In genomic region chr2:157479858-157480568, GRCm38 (mm10) we compare ENCODE assay signal across 8 mouse cellular contexts.
DNase-seq lines count a peak whose midpoint lies in the region; ATAC-seq and TF ChIP-seq lines count a peak whose summit lies in the region.

No protein-coding gene starts in this region.

- no peak overlapping the region for H3K27ac ChIP-seq in CH12.LX (ENCODE audit: insufficient read depth, low read depth)
- H3K27ac ChIP-seq in hindbrain, embryonic 10.5 days = peak overlapping the region; percentile 84
- no peak overlapping the region for H3K27ac ChIP-seq in midbrain, embryonic 11.5 days (ENCODE audit: low read depth, low read length)

- H3K79me2 ChIP-seq in CH12.LX (replicated peaks; ENCODE audit: control insufficient read depth, extremely low read depth, insufficient read depth, poor library complexity, severe bottlenecking) = no peaks in the 10 kb centered on the region

- no peaks in the 10 kb centered on the region for H3K9me3 ChIP-seq in CH12.LX (replicated peaks; ENCODE audit: low read length)
- H3K9me3 ChIP-seq in hindbrain, embryonic 10.5 days = no peaks in the 10 kb centered on the region
- H3K9me3 ChIP-seq in midbrain, embryonic 11.5 days (ENCODE audit: control insufficient read depth, low read length) = no peaks in the 10 kb centered on the region

- in situ Hi-C loops in CH12.LX (cut with MboI; ENCODE audit: low pct_ligation_motif_present, low pct_unique_long_range_greater_than_20kb, low sequenced_read_pairs) = loop anchor here (5.0 kb wide), 1 partner anchor 87 kb away; no protein-coding TSS in a partner anchor

- TF ChIP-seq CTCF in CH12.LX (conservative IDR thresholded peaks at IDR 0.05 in 1 of 2, IDR thresholded peaks at IDR 0.05 in 1 of 2; ENCODE audit: low read depth in 2 of 2, low read length in 2 of 2) = peak; percentile 38 to 66; a peak in 3 of 4 replicates

- dilution Hi-C loops in CH12.LX (cut with MboI; ENCODE audit: extremely low pct_ligation_motif_present, extremely low pct_unique_long_range_greater_than_20kb, low sequenced_read_pairs) = no loop called here

- peak; percentile 51 for ATAC-seq in midbrain, embryonic 11.5 days (ENCODE audit: low FRiP score)

- no peak for TF ChIP-seq POLR2A in CH12.LX (IDR thresholded peaks at IDR 0.05; ENCODE audit: low read depth, low read length)

- H3K4me3 ChIP-seq in CH12.LX (replicated peaks in 1 of 3; ENCODE audit: low read depth in 2 of 3, low read length in 2 of 3, poor library complexity in 1 of 3) = no peak overlapping the region
- H3K4me3 ChIP-seq in hindbrain, embryonic 10.5 days = no peak overlapping the region
- H3K4me3 ChIP-seq in midbrain, embryonic 11.5 days (ENCODE audit: low read depth, low read length) = no peak overlapping the region

- H3K36me3 ChIP-seq in CH12.LX (replicated peaks in 1 of 2; ENCODE audit: control insufficient read depth in 1 of 2, insufficient read depth in 1 of 2, low read length in 1 of 2) = no peaks in the 10 kb centered on the region
- H3K36me3 ChIP-seq in hindbrain, embryonic 10.5 days = no peaks in the 10 kb centered on the region
- H3K36me3 ChIP-seq in midbrain, embryonic 11.5 days (ENCODE audit: control insufficient read depth, insufficient read depth, low read length) = no peaks in the 10 kb centered on the region

- H3K27me3 ChIP-seq in CH12.LX (replicated peaks) = peaks cover 93% of the 10 kb centered on the region
- peaks cover 41% of the 10 kb centered on the region for H3K27me3 ChIP-seq in hindbrain, embryonic 10.5 days (ENCODE audit: insufficient read depth, poor library complexity, severe bottlenecking)
- peaks cover 11% of the 10 kb centered on the region for H3K27me3 ChIP-seq in midbrain, embryonic 11.5 days (ENCODE audit: control insufficient read depth, insufficient read depth, low read length)

- TF ChIP-seq RAD21 in CH12.LX (IDR thresholded peaks at IDR 0.05; ENCODE audit: low read depth, low read length) = peak; percentile 70

- H3K4me2 ChIP-seq in CH12.LX (ENCODE audit: insufficient read depth, low read depth, poor library complexity, severe bottlenecking) = no peak overlapping the region
- H3K4me2 ChIP-seq in midbrain, embryonic 11.5 days = no peak overlapping the region

- peak; percentile 23 for DNase-seq in CH12.LX (ENCODE audit: extremely low read depth)
- DNase-seq in MN1 (ENCODE audit: low spot score) = peak; percentile 64
- peak; percentile 66 for DNase-seq in embryo, embryonic 11 days
- DNase-seq in hindbrain, embryonic 10.5 days (ENCODE audit: low spot score) = peak; percentile 68
- peak; percentile 55 to 58 for DNase-seq in layer of hippocampus, postnatal 14 days (ENCODE audit: low spot score in 2 of 2)
- DNase-seq in midbrain, embryonic 11.5 days (ENCODE audit: low spot score, missing footprints) = peak; percentile 92
- DNase-seq in Muller cell, postnatal 12 days (ENCODE audit: inconsistent ontology term) = no peak
- DNase-seq in frontal cortex, postnatal 10 days (ENCODE audit: low spot score in 2 of 2) = no peak

- no peak for TF ChIP-seq EP300 in CH12.LX (IDR thresholded peaks at IDR 0.05; ENCODE audit: low read length)

- H3K9ac ChIP-seq in CH12.LX (ENCODE audit: insufficient read depth, low read depth) = no peak overlapping the region
- H3K9ac ChIP-seq in midbrain, embryonic 11.5 days (ENCODE audit: low read length) = no peak overlapping the region

- WGBS in hindbrain, embryonic 10.5 days = 52% methylated on average over 15 of the region's 15 CpGs
- WGBS in midbrain, embryonic 11.5 days = 63% methylated on average over 15 of the region's 15 CpGs

- peaks cover 6 to 17% of the 10 kb centered on the region in 2 experiments; a peak in 3 of 4 replicates for H3K4me1 ChIP-seq in CH12.LX (ENCODE audit: control insufficient read depth in 1 of 2, insufficient read depth in 2 of 2)
- H3K4me1 ChIP-seq in hindbrain, embryonic 10.5 days (replicated peaks) = peaks cover 91% of the 10 kb centered on the region
- peaks cover 35% of the 10 kb centered on the region for H3K4me1 ChIP-seq in midbrain, embryonic 11.5 days (ENCODE audit: control insufficient read depth, insufficient read depth, low read length)

TF ChIP-seq in CH12.LX, 34 proteins besides CTCF, POLR2A, EP300 and RAD21:
- TF ChIP-seq SMC3 (IDR thresholded peaks at IDR 0.05; ENCODE audit: low read depth, low read length) (peak; percentile 53), ZNF384 (IDR thresholded peaks at IDR 0.05; ENCODE audit: low read depth, low read length) (no peak)

Comparison
In these comparisons a context has a peak if more than half of its experiments do, and no peak if none do; other contexts are left out.
1. DNase-seq: peak in CH12.LX (single experiment), MN1 (single experiment), embryo, embryonic 11 days (single experiment), hindbrain, embryonic 10.5 days (single experiment), layer of hippocampus, postnatal 14 days (2 of 2) and midbrain, embryonic 11.5 days (single experiment); none in Muller cell, postnatal 12 days (single experiment) and frontal cortex, postnatal 10 days (0 of 2).